Mouse (Mus musculus): ENCODE measurements around the gene Cep131. TPM values are rescaled to one million over a fixed set of nuclear protein-coding genes. Genes with fewer than 3 reads are reported as not detected.

Gene Cep131
- polyA plus RNA-seq, 1 experiment from 2014 or later = 19.2 TPM

GRCm38 (mm10) chr11:120030145-120030901, 56.3 kb downstream of the Cep131 start:
- H3K27ac ChIP-seq (ENCODE audit: low read depth, low read length) = no peak overlapping the region
- 37% methylated on average over 10 of the region's 10 CpGs for WGBS
- no peaks in the 10 kb centered on the region for H3K27me3 ChIP-seq (replicated peaks; ENCODE audit: control insufficient read depth, insufficient read depth, low read length)
- H3K9me3 ChIP-seq (ENCODE audit: control insufficient read depth, low read length) = no peaks in the 10 kb centered on the region
- DNase-seq (ENCODE audit: low spot score) = no peak
- no peaks in the 10 kb centered on the region for H3K36me3 ChIP-seq (ENCODE audit: control insufficient read depth, insufficient read depth, low read length)
- H3K4me2 ChIP-seq = no peak overlapping the region
- no peak overlapping the region for H3K9ac ChIP-seq (ENCODE audit: low read depth, low read length)
- peaks cover 5% of the 10 kb centered on the region; the same call in 1 of the 2 replicates for H3K4me1 ChIP-seq (replicated peaks; ENCODE audit: control insufficient read depth, insufficient read depth, low read length)
- H3K4me3 ChIP-seq (ENCODE audit: low read depth, low read length) = no peak overlapping the region
- no peak for ATAC-seq (replicated peaks; ENCODE audit: low FRiP score)

GRCm38 (mm10) chr11:120029431-120030144, 57.0 kb downstream of the Cep131 start:
- ATAC-seq (replicated peaks; ENCODE audit: low FRiP score) (no peak), DNase-seq (ENCODE audit: low spot score) (no peak)
- Histone ChIP-seq H3K4me2 (no peak overlapping the region), H3K4me1 (replicated peaks; ENCODE audit: control insufficient read depth, insufficient read depth, low read length) (peaks cover 5% of the 10 kb centered on the region; the same call in 1 of the 2 replicates), H3K9ac (ENCODE audit: low read depth, low read length) (no peak overlapping the region), H3K27me3 (replicated peaks; ENCODE audit: control insufficient read depth, insufficient read depth, low read length) (no peaks in the 10 kb centered on the region), H3K4me3 (ENCODE audit: low read depth, low read length) (no peak overlapping the region), H3K27ac (ENCODE audit: low read depth, low read length) (no peak overlapping the region), H3K9me3 (ENCODE audit: control insufficient read depth, low read length) (no peaks in the 10 kb centered on the region), H3K36me3 (ENCODE audit: control insufficient read depth, insufficient read depth, low read length) (no peaks in the 10 kb centered on the region)
- WGBS = 50% methylated on average over 9 of the region's 9 CpGs

GRCm38 (mm10) chr11:120028319-120029092, 58.1 kb downstream of the Cep131 start:
- no peak overlapping the region for H3K4me3 ChIP-seq (ENCODE audit: low read depth, low read length)
- H3K27me3 ChIP-seq (replicated peaks; ENCODE audit: control insufficient read depth, insufficient read depth, low read length) = no peaks in the 10 kb centered on the region
- H3K36me3 ChIP-seq (ENCODE audit: control insufficient read depth, insufficient read depth, low read length) = no peaks in the 10 kb centered on the region
- no peak overlapping the region for H3K27ac ChIP-seq (ENCODE audit: low read depth, low read length)
- no peak overlapping the region for H3K4me2 ChIP-seq
- no peak overlapping the region for H3K9ac ChIP-seq (ENCODE audit: low read depth, low read length)
- 72% methylated on average over 18 of the region's 18 CpGs for WGBS
- ATAC-seq (replicated peaks; ENCODE audit: low FRiP score) (no peak), DNase-seq (ENCODE audit: low spot score) (no peak)
- H3K4me1 ChIP-seq (replicated peaks; ENCODE audit: control insufficient read depth, insufficient read depth, low read length) = peaks cover 5% of the 10 kb centered on the region; the same call in 1 of the 2 replicates
- H3K9me3 ChIP-seq (ENCODE audit: control insufficient read depth, low read length) = no peaks in the 10 kb centered on the region

GRCm38 (mm10) chr11:120026941-120027340, 59.7 kb downstream of the Cep131 start:
- peaks cover 8% of the 10 kb centered on the region for H3K4me1 ChIP-seq (replicated peaks; ENCODE audit: control insufficient read depth, insufficient read depth, low read length)
- WGBS = 81% methylated on average over 3 of the region's 3 CpGs

GRCm38 (mm10) chr11:120022841-120023240, 63.8 kb downstream of the Cep131 start:
- no peak overlapping the region for H3K4me3 ChIP-seq (ENCODE audit: low read depth, low read length)
- H3K36me3 ChIP-seq (ENCODE audit: control insufficient read depth, insufficient read depth, low read length) = no peaks in the 10 kb centered on the region
- H3K27ac ChIP-seq (ENCODE audit: low read depth, low read length) = no peak overlapping the region

More at GRCm38 (mm10) chr11:120026941-120027340, 59.7 kb downstream of the Cep131 start:
- no peak overlapping the region for H3K9ac ChIP-seq (ENCODE audit: low read depth, low read length)
- DNase-seq (ENCODE audit: low spot score) (no peak), ATAC-seq (replicated peaks; ENCODE audit: low FRiP score) (no peak)
- H3K4me2 ChIP-seq = no peak overlapping the region
- H3K27me3 ChIP-seq (replicated peaks; ENCODE audit: control insufficient read depth, insufficient read depth, low read length) = no peaks in the 10 kb centered on the region
- H3K36me3 ChIP-seq (ENCODE audit: control insufficient read depth, insufficient read depth, low read length) = no peaks in the 10 kb centered on the region
- no peak overlapping the region for H3K27ac ChIP-seq (ENCODE audit: low read depth, low read length)
- H3K4me3 ChIP-seq (ENCODE audit: low read depth, low read length) = no peak overlapping the region
- H3K9me3 ChIP-seq (ENCODE audit: control insufficient read depth, low read length) = no peaks in the 10 kb centered on the region

GRCm38 (mm10) chr11:120022216-120022615, 64.4 kb downstream of the Cep131 start:
- Histone ChIP-seq H3K4me1 (replicated peaks; ENCODE audit: control insufficient read depth, insufficient read depth, low read length) (peaks cover 3% of the 10 kb centered on the region; the same call in 1 of the 2 replicates), H3K4me3 (ENCODE audit: low read depth, low read length) (no peak overlapping the region), H3K27ac (ENCODE audit: low read depth, low read length) (no peak overlapping the region), H3K9ac (ENCODE audit: low read depth, low read length) (no peak overlapping the region), H3K9me3 (ENCODE audit: control insufficient read depth, low read length) (no peaks in the 10 kb centered on the region), H3K36me3 (ENCODE audit: control insufficient read depth, insufficient read depth, low read length) (no peaks in the 10 kb centered on the region), H3K27me3 (replicated peaks; ENCODE audit: control insufficient read depth, insufficient read depth, low read length) (no peaks in the 10 kb centered on the region), H3K4me2 (no peak overlapping the region)
- DNase-seq (ENCODE audit: low spot score) (no peak), ATAC-seq (replicated peaks; ENCODE audit: low FRiP score) (no peak)
- whole genome bisulfite sequencing = 79% methylated on average over 8 of the region's 8 CpGs

More at GRCm38 (mm10) chr11:120022841-120023240, 63.8 kb downstream of the Cep131 start:
- H3K9ac ChIP-seq (ENCODE audit: low read depth, low read length) = no peak overlapping the region
- H3K27me3 ChIP-seq (replicated peaks; ENCODE audit: control insufficient read depth, insufficient read depth, low read length) = no peaks in the 10 kb centered on the region
- ATAC-seq (replicated peaks; ENCODE audit: low FRiP score) = no peak
- no peaks in the 10 kb centered on the region for H3K9me3 ChIP-seq (ENCODE audit: control insufficient read depth, low read length)
- H3K4me2 ChIP-seq = no peak overlapping the region
- WGBS = 72% methylated on average over 12 of the region's 12 CpGs
- DNase-seq (ENCODE audit: low spot score) = no peak
- peaks cover 3% of the 10 kb centered on the region; the same call in 1 of the 2 replicates for H3K4me1 ChIP-seq (replicated peaks; ENCODE audit: control insufficient read depth, insufficient read depth, low read length)

GRCm38 (mm10) chr11:120021367-120021766, 65.3 kb downstream of the Cep131 start:
- no peaks in the 10 kb centered on the region for H3K9me3 ChIP-seq (ENCODE audit: control insufficient read depth, low read length)
- H3K36me3 ChIP-seq (ENCODE audit: control insufficient read depth, insufficient read depth, low read length) = no peaks in the 10 kb centered on the region
- no peak overlapping the region for H3K4me3 ChIP-seq (ENCODE audit: low read depth, low read length)
- H3K9ac ChIP-seq (ENCODE audit: low read depth, low read length) = no peak overlapping the region
- ATAC-seq (replicated peaks; ENCODE audit: low FRiP score) = no peak
- WGBS = 87% methylated on average over 16 of the region's 16 CpGs
- H3K27ac ChIP-seq (ENCODE audit: low read depth, low read length) = no peak overlapping the region
- peaks cover 3% of the 10 kb centered on the region; the same call in 1 of the 2 replicates for H3K4me1 ChIP-seq (replicated peaks; ENCODE audit: control insufficient read depth, insufficient read depth, low read length)
- no peak overlapping the region for H3K4me2 ChIP-seq
- DNase-seq (ENCODE audit: low spot score) = no peak
- H3K27me3 ChIP-seq (replicated peaks; ENCODE audit: control insufficient read depth, insufficient read depth, low read length) = no peaks in the 10 kb centered on the region

Measured in liver, embryonic 11.5 days (tissue).